Comparison of ENCODE assay signal across 9 mouse cellular contexts in the genomic region with DNA sequence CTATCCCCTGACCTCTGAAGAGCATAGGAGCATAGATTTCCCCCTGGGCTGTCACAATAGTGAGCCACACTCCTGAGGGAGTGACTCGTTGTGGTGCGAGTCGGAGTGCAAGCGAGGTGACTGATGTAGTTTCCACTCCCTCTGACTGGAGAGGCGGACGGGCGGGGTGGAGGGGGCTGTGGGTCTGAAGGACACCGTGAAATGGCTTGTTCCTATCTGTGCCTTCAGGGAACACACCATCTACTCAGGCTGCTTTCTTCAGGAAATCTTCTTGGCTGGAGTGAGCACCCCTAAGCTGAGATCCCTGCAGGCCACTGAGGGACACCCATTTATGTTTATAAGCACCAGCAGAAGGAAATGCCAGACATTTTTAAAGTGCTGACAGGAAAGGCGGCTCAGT. TPM values are rescaled to one million over a fixed set of nuclear protein-coding genes. Genes with fewer than 3 reads are reported as not detected.
DNase-seq lines count a peak whose midpoint lies in the region; ATAC-seq lines count a peak whose summit lies in the region.
"Had no signal": no experiment of that assay in that cellular context is flagged by ENCODE, and none has a peak within 500 bp of the region (broad histone marks: within the 10 kb centered on the region; RNA-seq: fewer than 3 reads in every experiment).

No protein-coding gene starts in this region.

- H3K9me3 ChIP-seq in lung, embryonic 15.5 days = no peaks in the 10 kb centered on the region

- no peak overlapping the region for H3K9ac ChIP-seq in lung, embryonic 15.5 days

- 0 out of 2 replicates have a peak, but pooled peaks cover 8% of the 10 kb centered on the region for H3K4me1 ChIP-seq in lung, embryonic 15.5 days

- DNase-seq in heart, adult 11 months = peak; percentile 97
- DNase-seq in heart, postnatal 25 days (ENCODE audit: low spot score) = no peak
- DNase-seq in cerebellum, adult 18-20 months = peak; percentile 63 to 70
- peak; percentile 29 to 64 for DNase-seq in heart, adult 9 months (ENCODE audit: low spot score in 2 of 2)
- DNase-seq in T-cell, adult 2 months (ENCODE audit: low spot score) = no peak
- no peak for DNase-seq in testis, postnatal 14 days (ENCODE audit: low spot score)

- H3K4me3 ChIP-seq in lung, embryonic 15.5 days = 0 out of 2 replicates have a peak overlapping the region, but pooled peaks have one; percentile 19

- no peaks in the 10 kb centered on the region for H3K36me3 ChIP-seq in lung, embryonic 15.5 days

- 11% methylated on average over 9 of the region's 9 CpGs for WGBS in lung, embryonic 15.5 days

- H3K27ac ChIP-seq in lung, embryonic 15.5 days = no peak overlapping the region

- H3K4me2 ChIP-seq in lung, embryonic 15.5 days = peak overlapping the region; percentile 50; the same call in 1 of the 2 replicates

- intact Hi-C loops in heart, postnatal 25 days (cut with DNase I) = loop anchor here (1.0 to 5.0 kb wide), 2 partner anchors 205 to 283 kb away; partner anchors contain the start of gene Maz

- no peak for ATAC-seq in lung, embryonic 15.5 days (ENCODE audit: borderline replicate concordance, extremely low read depth, low FRiP score, low TSS enrichment)
- no peak for ATAC-seq in granulocyte monocyte progenitor cell, adult 5-6 weeks (replicated peaks; ENCODE audit: poor library complexity, severe bottlenecking)

- H3K27me3 ChIP-seq in lung, embryonic 15.5 days = peaks cover 26% of the 10 kb centered on the region

RNA-seq across cellular contexts. Expression of gene 4930451I11Rik, which starts 8.7 kb away (rescaled TPM):
- total RNA-seq in heart, postnatal 25 days (2021) = not detected
- not detected in 2 replicates for polyA plus RNA-seq in lung, embryonic 15.5 days (2015; fragmentation: Nextera tagmentation; extraction: Ambion mirVana)
- not detected in 2 replicates for total RNA-seq in granulocyte monocyte progenitor cell, adult 5-6 weeks (2014; fragmentation: Nextera tagmentation)
- total RNA-seq in granulocyte monocyte progenitor cell, adult 5-6 weeks (2017) = not detected in 2 replicates
- total RNA-seq: CH12.LX had no signal

RNA-seq across cellular contexts. Expression of gene Doc2a, which starts 24.5 kb away (rescaled TPM):
- total RNA-seq in heart, postnatal 25 days (2021) = not detected
- polyA plus RNA-seq in lung, embryonic 15.5 days (2015; fragmentation: Nextera tagmentation; extraction: Ambion mirVana) = 0.81 and 1.1 TPM in 2 replicates
- total RNA-seq in granulocyte monocyte progenitor cell, adult 5-6 weeks (2014; fragmentation: Nextera tagmentation) = not detected in 2 replicates
- total RNA-seq in granulocyte monocyte progenitor cell, adult 5-6 weeks (2017) = 0.15 TPM in 1 of 2 replicates, not detected in the other

RNA-seq across cellular contexts. Expression of gene Fam57b, which starts 25.3 kb away (rescaled TPM):
- 10 to 100 TPM in 1 of 2 experiments, 1 to 10 TPM in 1; 8.9 to 10.4 TPM for total RNA-seq in heart, postnatal 25 days (2021)
- 0.10 and 0.19 TPM in 2 replicates for polyA plus RNA-seq in lung, embryonic 15.5 days (2015; fragmentation: Nextera tagmentation; extraction: Ambion mirVana)
- not detected in 2 replicates for total RNA-seq in granulocyte monocyte progenitor cell, adult 5-6 weeks (2014; fragmentation: Nextera tagmentation)
- total RNA-seq in granulocyte monocyte progenitor cell, adult 5-6 weeks (2017) = not detected in 2 replicates

RNA-seq across cellular contexts. Expression of gene Ppp4c, which starts 30.4 kb away (rescaled TPM):
- 10 to 100 TPM; 32.7 to 33.1 TPM for total RNA-seq in heart, postnatal 25 days (2021)
- 260 and 262 TPM in 2 replicates for polyA plus RNA-seq in lung, embryonic 15.5 days (2015; fragmentation: Nextera tagmentation; extraction: Ambion mirVana)
- 160 and 219 TPM in 2 replicates for total RNA-seq in granulocyte monocyte progenitor cell, adult 5-6 weeks (2014; fragmentation: Nextera tagmentation)
- total RNA-seq in granulocyte monocyte progenitor cell, adult 5-6 weeks (2017) = 131 and 137 TPM in 2 replicates

RNA-seq across cellular contexts. Expression of gene Hirip3, which starts 39.0 kb away (rescaled TPM):
- total RNA-seq in heart, postnatal 25 days (2021) = 1 to 10 TPM; 5.1 to 5.5 TPM
- polyA plus RNA-seq in lung, embryonic 15.5 days (2015; fragmentation: Nextera tagmentation; extraction: Ambion mirVana) = 31.6 and 34.4 TPM in 2 replicates
- total RNA-seq in granulocyte monocyte progenitor cell, adult 5-6 weeks (2014; fragmentation: Nextera tagmentation) = 62.2 and 65.9 TPM in 2 replicates
- total RNA-seq in granulocyte monocyte progenitor cell, adult 5-6 weeks (2017) = 168 and 171 TPM in 2 replicates

Comparison
In these comparisons a context has a peak if more than half of its experiments do, and no peak if none do; other contexts are left out.
1. DNase-seq: peak in heart, adult 11 months (single experiment), cerebellum, adult 18-20 months (2 of 2) and heart, adult 9 months (2 of 2); none in heart, postnatal 25 days (single experiment), T-cell, adult 2 months (single experiment) and testis, postnatal 14 days (single experiment).
2. RNA of gene Fam57b, which starts 25.3 kb away (total RNA-seq): 8.9 to 10.4 TPM in heart, postnatal 25 days; not detected in granulocyte monocyte progenitor cell, adult 5-6 weeks; every median in the first group is over 4 times any median in the second.